Mouse (Mus musculus) midbrain, postnatal 0 days (tissue): ENCODE measurements at regions not wholly inside any gene's neighbourhood (a gene's known extent, or its start where the extent isn't known, plus 50 kb on each side); places are given as distances from the start of the nearest gene placed in this dataset.
A peak's percentile ranks its signal among the peaks of the same experiment; 100 is the strongest.

Experiments used
- ATAC-seq: fragments of 200-750 bp; cut with Nextera tagmentation; 2 replicates; pipeline ENCODE4 v1.8.0; 2017; ENCODE audit warnings: moderate number of reproducible peaks, mild to moderate bottlenecking, moderate TSS enrichment, moderate library complexity; ENCODE audit not compliant: low FRiP score
- DNase-seq: peaks from one replicate; pipeline ENCODE4 v3.0.0-alpha.2; 2015; ENCODE audit warnings: low spot score
- H3K27ac ChIP-seq: fragments of 300-500 bp; sonication (generic); 2 replicates; pipeline ENCODE4 v1.5.1; 2014; ENCODE audit warnings: low read depth, mild to moderate bottlenecking, low read length, mixed read lengths
- H3K27me3 ChIP-seq: fragments of 300-500 bp; sonication (generic); 2 replicates; pipeline ENCODE4 v1.6.1; 2014; ENCODE audit warnings: low read length, control low read depth, mixed read lengths; ENCODE audit not compliant: insufficient read depth
- H3K36me3 ChIP-seq: fragments of 300-500 bp; sonication (generic); 2 replicates; pipeline ENCODE4 v1.6.1; 2014; ENCODE audit warnings: low read length, control low read depth, mixed read lengths; ENCODE audit not compliant: insufficient read depth
- H3K4me1 ChIP-seq: fragments of 300-500 bp; sonication (generic); 2 replicates; pipeline ENCODE4 v1.6.1; 2014; ENCODE audit warnings: mild to moderate bottlenecking, control low read depth, antibody characterized with exemption, low read length, mixed read lengths; ENCODE audit not compliant: insufficient read depth
- H3K4me2 ChIP-seq: fragments of 300-500 bp; sonication (generic); 2 replicates; pipeline ENCODE4 v1.6.1; 2014; ENCODE audit warnings: low read depth, mild to moderate bottlenecking, low read length, mixed read lengths; ENCODE audit not compliant: poor library complexity, severe bottlenecking
- H3K4me3 ChIP-seq: fragments of 300-500 bp; sonication (generic); 2 replicates; pipeline ENCODE4 v1.5.1; 2014; ENCODE audit warnings: low read depth, mild to moderate bottlenecking, low read length, moderate library complexity
- H3K9ac ChIP-seq: fragments of 300-500 bp; sonication (generic); replicated peaks from 2 replicates; pipeline ENCODE4 v1.6.1; 2014; ENCODE audit warnings: mild to moderate bottlenecking, low read length, moderate library complexity, mixed read lengths; ENCODE audit not compliant: poor library complexity, severe bottlenecking
- H3K9me3 ChIP-seq: fragments of 300-500 bp; sonication (generic); 2 replicates; pipeline ENCODE4 v1.6.1; 2016; ENCODE audit warnings: low read length, control low read depth
- CTCF ChIP-seq: IDR thresholded peaks from 2 replicates; pipeline ENCODE4 v1.5.1; 2016; ENCODE audit warnings: antibody characterized with exemption, mild to moderate bottlenecking
- WGBS: fragments of 180-500 bp; shearing (Covaris S2); extraction: QIAGEN DNeasy Blood & Tissue Kit; methylation state at CpG from one replicate; pipeline ENCODE4 v1.1.7; 2014; 5-methylcytosine and 5-hydroxymethylcytosine counted together

- H3K4me2 ChIP-seq: no peak overlapping the region
- no peak overlapping the region for H3K4me3 ChIP-seq
- no peaks in the 10 kb centered on the region for H3K27me3 ChIP-seq
- no peak overlapping the region for H3K27ac ChIP-seq
- no peak for TF ChIP-seq CTCF
- H3K4me1 ChIP-seq: no peaks in the 10 kb centered on the region
- WGBS: 91% methylated on average over 1 of the region's 1 CpGs
- 0 out of 2 replicates have a peak, but pooled peaks cover 4% of the 10 kb centered on the region for H3K9me3 ChIP-seq
- no peaks in the 10 kb centered on the region for H3K36me3 ChIP-seq
- ATAC-seq (no peak), DNase-seq (no peak)
- no peak overlapping the region for H3K9ac ChIP-seq
These were observed 864.2 kb upstream of the A1bg start for GRCm38 (mm10) chr15:61787046-61787445.

GRCm38 (mm10) chr15:61781531-61781930, 858.7 kb upstream of the A1bg start:
- no peak overlapping the region for H3K4me2 ChIP-seq
- no peaks in the 10 kb centered on the region for H3K36me3 ChIP-seq
- H3K4me3 ChIP-seq: no peak overlapping the region
- no peak for ATAC-seq
- no peaks in the 10 kb centered on the region for H3K4me1 ChIP-seq
- TF ChIP-seq CTCF: no peak
- H3K9ac ChIP-seq: no peak overlapping the region
- no peak for DNase-seq
- whole genome bisulfite sequencing: 83% methylated on average over 2 of the region's 2 CpGs
- no peaks in the 10 kb centered on the region for H3K27me3 ChIP-seq
- 0 out of 2 replicates have a peak, but pooled peaks cover 4% of the 10 kb centered on the region for H3K9me3 ChIP-seq
- no peak overlapping the region for H3K27ac ChIP-seq

- Histone ChIP-seq H3K27ac (no peak overlapping the region), H3K9ac (no peak overlapping the region), H3K4me3 (no peak overlapping the region), H3K36me3 (no peaks in the 10 kb centered on the region), H3K9me3 (no peaks in the 10 kb centered on the region), H3K27me3 (no peaks in the 10 kb centered on the region), H3K4me2 (no peak overlapping the region), H3K4me1 (no peaks in the 10 kb centered on the region)
- WGBS: 92% methylated on average over 4 of the region's 4 CpGs
- no peak for TF ChIP-seq CTCF
- DNase-seq (no peak), ATAC-seq (no peak)
These were observed 850.2 kb upstream of the A1bg start for GRCm38 (mm10) chr15:61772996-61773395.

GRCm38 (mm10) chr15:61770721-61771542, 848.1 kb upstream of the A1bg start:
- Histone ChIP-seq H3K9ac (no peak overlapping the region), H3K36me3 (no peaks in the 10 kb centered on the region), H3K9me3 (no peaks in the 10 kb centered on the region), H3K27me3 (no peaks in the 10 kb centered on the region), H3K4me1 (no peaks in the 10 kb centered on the region), H3K4me3 (no peak overlapping the region), H3K4me2 (no peak overlapping the region), H3K27ac (no peak overlapping the region)
- DNase-seq: peak; percentile 6
- no peak for ATAC-seq
- 67% methylated on average over 14 of the region's 14 CpGs for whole genome bisulfite sequencing
- TF ChIP-seq CTCF: no peak

GRCm38 (mm10) chr15:61766544-61767094, 843.8 kb upstream of the A1bg start:
- Histone ChIP-seq H3K4me3 (no peak overlapping the region), H3K27me3 (no peaks in the 10 kb centered on the region), H3K27ac (no peak overlapping the region), H3K9ac (no peak overlapping the region), H3K4me1 (no peaks in the 10 kb centered on the region), H3K9me3 (no peaks in the 10 kb centered on the region), H3K4me2 (no peak overlapping the region), H3K36me3 (no peaks in the 10 kb centered on the region)
- DNase-seq: peak; percentile 6
- no peak for ATAC-seq
- WGBS: 45% methylated on average over 2 of the region's 2 CpGs
- no peak for TF ChIP-seq CTCF

- ATAC-seq (no peak), DNase-seq (no peak)
- no peak overlapping the region for H3K9ac ChIP-seq
- 75% methylated on average over 2 of the region's 2 CpGs for WGBS
- H3K27ac ChIP-seq: no peak overlapping the region
- no peak overlapping the region for H3K4me3 ChIP-seq
- no peaks in the 10 kb centered on the region for H3K36me3 ChIP-seq
- no peaks in the 10 kb centered on the region for H3K9me3 ChIP-seq
- H3K27me3 ChIP-seq: no peaks in the 10 kb centered on the region
- no peak overlapping the region for H3K4me2 ChIP-seq
- TF ChIP-seq CTCF: no peak
- no peaks in the 10 kb centered on the region for H3K4me1 ChIP-seq
These were observed 831.0 kb upstream of the A1bg start for GRCm38 (mm10) chr15:61753802-61754201.
